Mouse (Mus musculus) brown adipose tissue, adult 24 weeks (tissue): ENCODE measurements around the gene Cpeb1. TPM values are rescaled to one million over a fixed set of nuclear protein-coding genes. Genes with fewer than 3 reads are reported as not detected.

ENCODE experiments used
- H3K27ac ChIP-seq: fragments of 200-500 bp; replicated peaks from 2 replicates; pipeline ENCODE4 v1.5.1; 2012; ENCODE audit warnings: low read depth, mild to moderate bottlenecking, low read length
- H3K4me1 ChIP-seq: fragments of 200-500 bp; 2 replicates; pipeline ENCODE4 v1.6.1; 2012; ENCODE audit warnings: low read length, mixed read lengths; ENCODE audit not compliant: control insufficient read depth, insufficient read depth, insufficient read length
- H3K4me3 ChIP-seq: fragments of 200-500 bp; 2 replicates; pipeline ENCODE4 v1.5.1; 2012; ENCODE audit warnings: low read depth, mild to moderate bottlenecking, low read length, moderate library complexity; ENCODE audit not compliant: insufficient read depth
- polyA plus RNA-seq: library from polyadenylated mRNA; stranded (reverse); fragments of >200 nt; gene quantifications from 2 replicates; pipeline ENCODE4 v1.2.4, GENCODE M21; 2012; ENCODE audit not compliant: missing spikeins, insufficient read depth, insufficient read length

Cpeb1 gene
- polyA plus RNA-seq, 1 experiment: 20.8 TPM

- Histone ChIP-seq H3K4me3 (no peak overlapping the region), H3K4me1 (no peaks in the 10 kb centered on the region), H3K27ac (no peak overlapping the region)
Measured at GRCm38 (mm10) chr7:81326043-81326442, 129.2 kb downstream of the Cpeb1 start.

GRCm38 (mm10) chr7:81321776-81322175 is 133.5 kb downstream of the Cpeb1 start:
- H3K4me1 ChIP-seq: no peaks in the 10 kb centered on the region
- H3K27ac ChIP-seq: no peak overlapping the region
- no peak overlapping the region for H3K4me3 ChIP-seq

- Histone ChIP-seq H3K27ac (no peak overlapping the region), H3K4me3 (no peak overlapping the region), H3K4me1 (no peaks in the 10 kb centered on the region)
Measured at GRCm38 (mm10) chr7:81319749-81320148, 135.5 kb downstream of the Cpeb1 start.

GRCm38 (mm10) chr7:81315583-81315982 is 139.7 kb downstream of the Cpeb1 start:
- H3K27ac ChIP-seq: no peak overlapping the region
- peaks cover 15% of the 10 kb centered on the region for H3K4me1 ChIP-seq
- H3K4me3 ChIP-seq: no peak overlapping the region

- no peak overlapping the region for H3K4me3 ChIP-seq
- H3K27ac ChIP-seq: no peak overlapping the region
- H3K4me1 ChIP-seq: peaks cover 18% of the 10 kb centered on the region
Measured at GRCm38 (mm10) chr7:81311581-81311980, 143.7 kb downstream of the Cpeb1 start.

GRCm38 (mm10) chr7:81311130-81311529 is 144.1 kb downstream of the Cpeb1 start:
- H3K27ac ChIP-seq: 0 out of 2 replicates have a peak overlapping the region, but pooled peaks have one; percentile 45
- H3K4me3 ChIP-seq: no peak overlapping the region
- H3K4me1 ChIP-seq: peaks cover 18% of the 10 kb centered on the region

- H3K4me1 ChIP-seq: peaks cover 20% of the 10 kb centered on the region
- no peak overlapping the region for H3K4me3 ChIP-seq
- no peak overlapping the region for H3K27ac ChIP-seq
Measured at GRCm38 (mm10) chr7:81309247-81309646, 146.0 kb downstream of the Cpeb1 start.

GRCm38 (mm10) chr7:81307735-81308134 is 147.5 kb downstream of the Cpeb1 start:
- H3K4me3 ChIP-seq: no peak overlapping the region
- peaks cover 17% of the 10 kb centered on the region for H3K4me1 ChIP-seq
- H3K27ac ChIP-seq: peak overlapping the region; percentile 34; the same call in 1 of the 2 replicates

GRCm38 (mm10) chr7:81304675-81305074 is 150.6 kb downstream of the Cpeb1 start:
- H3K4me1 ChIP-seq: peaks cover 10% of the 10 kb centered on the region; the same call in 1 of the 2 replicates

GRCm38 (mm10) chr7:81304100-81304499 is 151.2 kb downstream of the Cpeb1 start:
- peak overlapping the region; percentile 26; the same call in 1 of the 2 replicates for H3K27ac ChIP-seq
- H3K4me3 ChIP-seq: no peak overlapping the region
- H3K4me1 ChIP-seq: peaks cover 10% of the 10 kb centered on the region; the same call in 1 of the 2 replicates

More at GRCm38 (mm10) chr7:81304675-81305074, 150.6 kb downstream of the Cpeb1 start:
- 0 out of 2 replicates have a peak overlapping the region, but pooled peaks have one; percentile 26 for H3K27ac ChIP-seq
- H3K4me3 ChIP-seq: no peak overlapping the region

GRCm38 (mm10) chr7:81303682-81304081 is 151.6 kb downstream of the Cpeb1 start:
- Histone ChIP-seq H3K27ac (no peak overlapping the region; the same call in 1 of the 2 replicates), H3K4me1 (peaks cover 10% of the 10 kb centered on the region; the same call in 1 of the 2 replicates), H3K4me3 (no peak overlapping the region)

GRCm38 (mm10) chr7:81301323-81301722 is 153.9 kb downstream of the Cpeb1 start:
- Histone ChIP-seq H3K27ac (no peak overlapping the region), H3K4me1 (peaks cover 13% of the 10 kb centered on the region; the same call in 1 of the 2 replicates), H3K4me3 (no peak overlapping the region)

GRCm38 (mm10) chr7:81298206-81298605 is 157.1 kb downstream of the Cpeb1 start:
- no peak overlapping the region for H3K27ac ChIP-seq
- peaks cover 3% of the 10 kb centered on the region; the same call in 1 of the 2 replicates for H3K4me1 ChIP-seq
- no peak overlapping the region for H3K4me3 ChIP-seq

Other genes starting within 250 kb of the Cpeb1 start
- 24.0 and 39.6 TPM in 2 replicates for gene Pde8a, start 241.9 kb downstream of the Cpeb1 start, polyA plus RNA-seq
- 1,265 and 1,513 TPM in 2 replicates for gene Rps17, start 110.2 kb downstream of the Cpeb1 start, polyA plus RNA-seq
- not detected in 2 replicates for gene Ap3b2, start 38.5 kb upstream of the Cpeb1 start, polyA plus RNA-seq
- gene BC048679, start 42.8 kb upstream of the Cpeb1 start, polyA plus RNA-seq: not detected in 2 replicates
- gene Fsd2, start 111.5 kb upstream of the Cpeb1 start, polyA plus RNA-seq: 18.0 and 18.9 TPM in 2 replicates
- 10.7 and 12.9 TPM in 2 replicates for gene Whamm, start 115.8 kb upstream of the Cpeb1 start, polyA plus RNA-seq